Mouse (Mus musculus): ENCODE measurements around the gene Sfn. TPM values are rescaled to one million over a fixed set of nuclear protein-coding genes. Genes with fewer than 3 reads are reported as not detected.

Gene Sfn
- polyA plus RNA-seq, 1 experiment: not detected

DNA sequence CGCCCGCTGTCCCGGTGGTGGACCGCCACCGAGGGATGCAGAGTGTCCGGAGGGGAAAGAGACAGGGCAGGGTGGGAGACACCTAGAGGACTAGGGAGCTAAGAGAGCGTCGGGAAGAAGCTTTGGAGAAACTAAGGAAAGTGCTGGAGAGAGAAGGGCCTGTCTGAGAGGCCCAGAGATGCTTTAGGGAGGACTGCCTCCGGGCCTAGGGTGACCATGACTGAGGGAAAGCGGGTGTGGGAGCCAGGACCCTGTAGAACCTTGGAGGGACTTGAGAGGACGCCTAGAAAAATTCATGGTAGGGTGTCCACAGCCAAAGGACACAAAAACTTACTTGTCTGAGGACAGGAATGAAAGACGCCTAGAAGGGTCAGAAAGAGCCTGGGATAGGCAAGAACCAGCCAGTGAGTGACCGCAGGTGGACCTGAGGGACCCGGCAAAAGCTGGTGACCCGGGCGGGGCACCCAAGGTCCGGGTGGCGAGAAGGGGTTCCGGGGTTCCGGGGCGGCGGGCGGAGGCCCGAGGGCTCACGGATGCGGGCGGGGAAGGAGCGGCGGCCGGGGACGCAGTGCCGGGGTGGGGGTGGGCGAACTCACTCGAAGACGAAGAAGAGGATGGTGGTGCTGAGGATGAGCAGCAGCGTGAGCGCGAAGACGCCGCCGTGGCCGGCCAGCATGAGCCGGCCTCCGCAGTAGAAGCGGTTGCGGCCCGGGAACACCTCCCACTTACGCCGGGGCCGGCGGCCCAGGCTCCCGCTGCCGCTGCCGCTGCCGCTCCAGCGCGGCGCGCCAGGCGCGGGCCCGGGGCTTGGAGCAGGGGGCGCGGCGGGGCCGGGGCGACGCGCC lies 30.7 kb upstream of the Sfn start:
- 2% methylated on average over 57 of the region's 69 CpGs for WGBS
- no peak overlapping the region for H3K27ac ChIP-seq (ENCODE audit: insufficient read depth, low read depth, low read length)
- H3K4me3 ChIP-seq (ENCODE audit: insufficient read depth, low read depth, low read length): peak overlapping the region; percentile 86
- TF ChIP-seq CTCF (IDR thresholded peaks at IDR 0.05; ENCODE audit: insufficient read depth, low read depth, low read length): no peak
- TF ChIP-seq POLR2A (IDR thresholded peaks at IDR 0.05; ENCODE audit: insufficient read depth, low read depth, low read length): no peak
- H3K4me1 ChIP-seq (ENCODE audit: control insufficient read depth, insufficient read depth, low read length): peaks cover 22% of the 10 kb centered on the region

DNA sequence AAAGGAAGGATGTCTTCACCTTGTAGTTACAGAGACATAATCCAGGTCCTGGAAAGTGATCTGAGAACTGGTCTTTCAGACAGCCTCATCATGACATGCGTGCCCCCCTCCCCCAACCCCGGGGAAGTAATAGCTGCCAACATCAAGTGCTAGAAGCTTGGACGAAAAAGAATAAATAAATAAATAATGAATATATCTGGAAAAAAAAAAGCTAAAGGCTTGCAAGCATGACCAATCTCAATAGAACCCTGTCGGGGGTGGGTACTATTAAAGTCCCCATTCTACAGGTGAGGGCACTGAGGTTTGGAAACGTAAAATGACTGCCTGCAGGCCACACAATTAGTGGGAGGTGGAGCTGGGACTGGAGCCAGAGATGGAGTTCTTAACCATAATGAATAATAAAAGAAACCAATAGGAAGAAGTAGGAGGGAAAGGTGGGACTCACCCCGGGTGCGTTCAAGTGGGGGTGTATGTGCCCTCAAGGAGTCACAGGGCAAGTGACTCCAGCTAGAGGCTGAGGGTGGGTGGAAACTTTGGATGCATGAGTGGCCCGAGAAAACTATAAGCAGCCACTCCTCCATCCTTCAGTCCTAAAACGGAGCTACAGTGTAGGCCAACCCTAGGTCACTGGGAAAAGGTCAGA lies 29.9 kb upstream of the Sfn start:
- WGBS: 15% methylated on average over 9 of the region's 9 CpGs
- TF ChIP-seq CTCF (IDR thresholded peaks at IDR 0.05; ENCODE audit: insufficient read depth, low read depth, low read length): no peak
- no peak for TF ChIP-seq POLR2A (IDR thresholded peaks at IDR 0.05; ENCODE audit: insufficient read depth, low read depth, low read length)
- Histone ChIP-seq H3K4me3 (ENCODE audit: insufficient read depth, low read depth, low read length) (peak overlapping the region; percentile 86), H3K27ac (ENCODE audit: insufficient read depth, low read depth, low read length) (no peak overlapping the region), H3K4me1 (ENCODE audit: control insufficient read depth, insufficient read depth, low read length) (peaks cover 22% of the 10 kb centered on the region)

DNA sequence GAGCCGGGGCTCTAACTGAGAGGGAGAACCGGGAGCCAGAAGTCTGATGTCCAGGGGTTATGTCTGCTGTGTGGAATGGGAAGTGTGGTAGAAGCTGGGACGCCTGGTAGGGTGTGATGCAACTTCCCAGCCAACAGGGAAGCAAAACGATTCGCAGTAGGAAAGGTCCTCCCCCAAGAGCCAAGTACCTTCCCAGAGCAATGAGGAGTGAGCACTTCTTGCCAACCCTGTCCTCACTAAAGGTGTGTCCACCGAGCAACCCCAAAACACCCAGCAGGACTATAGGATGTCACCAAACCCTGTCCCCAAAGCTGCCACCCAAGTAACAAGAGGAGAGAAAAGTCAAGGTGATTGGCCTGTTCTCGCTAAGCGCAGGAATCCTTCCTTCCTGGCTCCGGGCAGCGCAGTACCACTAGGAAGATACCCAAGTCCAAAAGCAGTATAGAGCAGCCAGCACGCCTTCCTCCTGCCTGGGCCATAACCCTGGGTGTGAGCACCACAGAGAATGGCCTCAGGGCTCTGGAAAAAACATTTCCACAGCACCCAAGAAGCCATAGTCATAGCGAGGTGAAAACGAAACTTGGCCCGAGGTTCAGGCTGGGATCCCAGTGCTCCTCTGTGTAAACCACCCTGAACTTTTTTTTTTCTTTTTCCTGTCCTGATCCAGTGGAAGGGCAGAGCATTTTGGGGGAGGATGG lies 29.3 kb upstream of the Sfn start:
- no peak for TF ChIP-seq POLR2A (IDR thresholded peaks at IDR 0.05; ENCODE audit: insufficient read depth, low read depth, low read length)
- Histone ChIP-seq H3K4me3 (ENCODE audit: insufficient read depth, low read depth, low read length) (no peak overlapping the region), H3K27ac (ENCODE audit: insufficient read depth, low read depth, low read length) (no peak overlapping the region), H3K4me1 (ENCODE audit: control insufficient read depth, insufficient read depth, low read length) (peaks cover 22% of the 10 kb centered on the region)
- 75% methylated on average over 14 of the region's 14 CpGs for WGBS

DNA sequence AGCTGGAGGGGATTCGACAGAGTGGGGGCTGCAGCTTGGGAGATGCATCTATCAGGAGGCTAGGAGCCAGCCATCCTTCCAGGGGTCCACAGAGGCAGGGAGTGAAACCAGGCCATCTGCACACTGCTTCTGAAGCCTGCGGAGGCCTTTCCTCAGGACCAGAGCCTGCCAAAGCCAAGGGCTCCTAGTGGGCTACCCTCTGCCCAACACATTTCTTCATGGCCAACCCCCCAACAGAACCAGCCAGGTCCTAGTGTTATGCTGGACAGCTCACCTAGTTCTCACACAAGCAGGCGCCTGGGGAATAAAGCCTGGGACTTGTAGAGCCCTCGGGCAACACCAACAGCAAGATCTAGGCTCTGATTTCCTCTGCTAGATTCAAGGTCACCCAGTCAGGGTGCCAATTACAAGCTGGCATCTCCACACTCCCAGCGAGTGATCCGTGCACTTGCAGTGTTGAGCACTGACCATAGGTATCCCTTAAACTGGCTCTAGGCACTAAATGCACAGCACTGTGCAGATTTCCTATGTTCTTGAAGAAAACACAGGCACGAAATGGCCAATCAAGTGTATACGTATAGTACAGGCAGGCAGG lies 28.5 kb upstream of the Sfn start:
- 83% methylated on average over 8 of the region's 8 CpGs for WGBS
- peaks cover 22% of the 10 kb centered on the region for H3K4me1 ChIP-seq (ENCODE audit: control insufficient read depth, insufficient read depth, low read length)
- no peak overlapping the region for H3K27ac ChIP-seq (ENCODE audit: insufficient read depth, low read depth, low read length)
- H3K4me3 ChIP-seq (ENCODE audit: insufficient read depth, low read depth, low read length): no peak overlapping the region
- TF ChIP-seq CTCF (IDR thresholded peaks at IDR 0.05; ENCODE audit: insufficient read depth, low read depth, low read length) (no peak), POLR2A (IDR thresholded peaks at IDR 0.05; ENCODE audit: insufficient read depth, low read depth, low read length) (no peak)

DNA sequence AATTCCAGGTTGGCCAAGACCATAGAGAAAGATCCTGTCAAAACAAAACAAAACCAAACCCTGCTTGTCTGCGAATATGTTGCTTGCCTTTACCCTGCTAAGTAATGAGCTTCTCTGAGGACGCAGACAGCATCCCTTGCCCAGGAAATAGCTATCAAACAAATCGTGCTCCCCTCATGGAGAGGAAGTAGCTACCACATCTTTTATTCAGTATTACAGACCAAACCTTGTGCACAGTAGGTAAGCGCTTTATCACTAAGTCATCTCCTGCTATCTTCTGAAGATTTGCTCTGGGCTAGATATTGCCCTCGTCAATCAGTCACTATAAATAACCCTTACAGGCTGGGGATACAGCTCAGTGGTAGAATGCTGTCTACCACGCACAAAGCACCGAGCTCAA lies 27.2 kb upstream of the Sfn start:
- no peak for TF ChIP-seq POLR2A (IDR thresholded peaks at IDR 0.05; ENCODE audit: insufficient read depth, low read depth, low read length)
- no peak for TF ChIP-seq CTCF (IDR thresholded peaks at IDR 0.05; ENCODE audit: insufficient read depth, low read depth, low read length)
- 85% methylated on average over 7 of the region's 7 CpGs for WGBS
- Histone ChIP-seq H3K27ac (ENCODE audit: insufficient read depth, low read depth, low read length) (no peak overlapping the region), H3K4me1 (ENCODE audit: control insufficient read depth, insufficient read depth, low read length) (peaks cover 22% of the 10 kb centered on the region), H3K4me3 (ENCODE audit: insufficient read depth, low read depth, low read length) (no peak overlapping the region)

DNA sequence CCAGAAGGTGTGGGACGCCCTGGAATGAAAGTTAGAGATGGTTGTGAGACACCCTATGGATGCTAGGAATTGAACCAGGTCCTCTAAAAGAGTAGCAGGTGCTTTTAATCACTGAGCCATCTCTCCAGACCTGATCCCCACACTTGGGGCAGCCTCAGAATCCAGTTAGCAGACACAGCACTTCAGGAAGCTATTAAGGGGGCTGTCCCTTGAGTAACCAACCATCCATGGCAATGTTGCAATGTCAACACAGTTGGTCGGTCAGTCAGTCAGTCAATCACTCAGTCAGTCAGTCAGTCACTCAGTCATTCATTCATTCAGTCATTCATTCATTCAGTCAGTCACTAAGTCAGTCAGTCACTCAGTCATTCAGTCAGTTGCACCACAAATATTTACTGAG lies 26.5 kb upstream of the Sfn start:
- Histone ChIP-seq H3K4me1 (ENCODE audit: control insufficient read depth, insufficient read depth, low read length) (peaks cover 22% of the 10 kb centered on the region), H3K27ac (ENCODE audit: insufficient read depth, low read depth, low read length) (no peak overlapping the region), H3K4me3 (ENCODE audit: insufficient read depth, low read depth, low read length) (no peak overlapping the region)
- 83% methylated on average over 2 of the region's 2 CpGs for WGBS
- TF ChIP-seq CTCF (IDR thresholded peaks at IDR 0.05; ENCODE audit: insufficient read depth, low read depth, low read length) (no peak), POLR2A (IDR thresholded peaks at IDR 0.05; ENCODE audit: insufficient read depth, low read depth, low read length) (no peak)

DNA sequence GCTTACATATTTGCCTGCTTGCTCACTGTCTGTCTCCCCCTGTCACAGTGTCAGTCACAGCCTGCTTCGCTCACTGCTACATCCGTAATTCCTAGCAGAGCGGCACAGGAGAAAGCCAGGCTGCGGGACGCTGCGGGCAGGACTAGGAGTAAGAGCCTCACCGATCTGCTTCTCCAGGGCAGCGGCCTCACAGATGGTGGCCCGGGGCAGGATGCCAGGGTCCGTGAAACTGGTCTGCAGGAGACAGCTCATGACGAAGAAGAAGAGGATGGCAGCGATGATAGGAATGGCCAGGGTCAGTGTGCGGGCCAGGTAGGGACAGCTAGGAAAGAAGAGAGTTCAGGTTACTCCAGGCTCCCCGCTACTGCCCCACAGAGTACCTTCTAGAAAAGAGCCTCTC lies 25.1 kb upstream of the Sfn start:
- H3K4me1 ChIP-seq (ENCODE audit: control insufficient read depth, insufficient read depth, low read length): peaks cover 17% of the 10 kb centered on the region
- H3K4me3 ChIP-seq (ENCODE audit: insufficient read depth, low read depth, low read length): no peak overlapping the region
- H3K27ac ChIP-seq (ENCODE audit: insufficient read depth, low read depth, low read length): no peak overlapping the region
- 95% methylated on average over 14 of the region's 14 CpGs for WGBS
- TF ChIP-seq CTCF (IDR thresholded peaks at IDR 0.05; ENCODE audit: insufficient read depth, low read depth, low read length): no peak
- TF ChIP-seq POLR2A (IDR thresholded peaks at IDR 0.05; ENCODE audit: insufficient read depth, low read depth, low read length): no peak

DNA sequence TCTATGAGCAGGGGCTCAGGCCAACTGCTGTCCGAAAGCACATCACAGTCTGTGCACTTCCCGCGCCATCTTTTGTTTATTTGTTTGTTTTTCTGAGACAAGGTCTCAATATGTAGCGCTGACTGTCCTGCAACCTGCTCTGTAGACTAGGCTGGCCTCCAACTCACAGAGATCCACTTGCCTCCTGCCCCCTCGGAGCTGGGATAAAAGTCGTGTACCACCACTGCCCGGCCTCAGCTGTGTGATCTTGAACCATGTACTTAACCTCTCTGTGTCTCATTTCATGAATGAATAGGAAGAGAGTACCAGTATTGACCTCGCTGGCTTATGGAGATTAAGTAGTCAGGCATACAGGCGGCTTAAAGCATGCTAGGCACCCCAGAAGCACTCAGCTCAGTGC lies 24.7 kb upstream of the Sfn start:
- Histone ChIP-seq H3K27ac (ENCODE audit: insufficient read depth, low read depth, low read length) (no peak overlapping the region), H3K4me1 (ENCODE audit: control insufficient read depth, insufficient read depth, low read length) (peaks cover 16% of the 10 kb centered on the region), H3K4me3 (ENCODE audit: insufficient read depth, low read depth, low read length) (no peak overlapping the region)
- WGBS: 94% methylated on average over 9 of the region's 9 CpGs
- TF ChIP-seq CTCF (IDR thresholded peaks at IDR 0.05; ENCODE audit: insufficient read depth, low read depth, low read length): no peak
- no peak for TF ChIP-seq POLR2A (IDR thresholded peaks at IDR 0.05; ENCODE audit: insufficient read depth, low read depth, low read length)

DNA sequence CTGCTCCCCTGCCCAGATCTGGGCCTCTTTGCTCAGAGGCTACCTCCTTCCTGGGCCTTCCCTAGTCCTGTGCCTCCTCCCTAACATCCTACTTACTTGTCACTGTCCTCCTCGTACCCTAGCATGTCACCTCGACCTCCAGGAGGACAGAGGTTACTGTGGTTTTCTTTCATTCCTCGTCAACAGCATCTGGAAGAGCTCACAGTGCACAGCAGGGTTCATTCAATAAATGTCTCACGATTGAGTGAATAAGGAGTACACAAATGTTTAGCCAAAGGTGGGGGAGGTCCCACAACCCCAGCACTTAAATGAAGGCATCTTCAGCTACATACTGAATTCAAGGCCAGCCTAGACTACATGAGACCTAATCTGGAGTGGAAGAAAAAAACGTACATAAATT lies 24.3 kb upstream of the Sfn start:
- H3K4me3 ChIP-seq (ENCODE audit: insufficient read depth, low read depth, low read length): no peak overlapping the region
- no peak for TF ChIP-seq CTCF (IDR thresholded peaks at IDR 0.05; ENCODE audit: insufficient read depth, low read depth, low read length)
- no peak for TF ChIP-seq POLR2A (IDR thresholded peaks at IDR 0.05; ENCODE audit: insufficient read depth, low read depth, low read length)
- 58% methylated on average over 5 of the region's 5 CpGs for WGBS
- no peak overlapping the region for H3K27ac ChIP-seq (ENCODE audit: insufficient read depth, low read depth, low read length)
- peaks cover 12% of the 10 kb centered on the region for H3K4me1 ChIP-seq (ENCODE audit: control insufficient read depth, insufficient read depth, low read length)

Measured in olfactory bulb, adult 2 months (tissue).